Mouse (Mus musculus): ENCODE measurements around the gene Flt3l.

GRCm38 (mm10) chr7:45157459-45157858 lies 21.2 kb upstream of the Flt3l start:
- TF ChIP-seq MYOD1 (IDR thresholded peaks at IDR 0.05; ENCODE audit: control insufficient read depth in 1 of 3, insufficient read length in 2 of 3, low read depth in 2 of 3) (no peak), TCF12 (IDR thresholded peaks at IDR 0.05; ENCODE audit: insufficient read depth, poor library complexity, severe bottlenecking) (no peak), SRF (IDR thresholded peaks at IDR 0.05; ENCODE audit: control insufficient read depth, insufficient read length, low read depth) (no peak), POLR2A (IDR thresholded peaks at IDR 0.05; ENCODE audit: insufficient read length, low read depth) (no peak), REST (IDR thresholded peaks at IDR 0.05; ENCODE audit: insufficient read depth, insufficient read length) (no peak), E2F4 (IDR thresholded peaks at IDR 0.05; ENCODE audit: insufficient read depth) (no peak), MAX (IDR thresholded peaks at IDR 0.05; ENCODE audit: low read depth) (no peak)

Data from myocyte (in vitro differentiated cells).